Mouse (Mus musculus): Measurements from ENCODE around the gene Fgr.

GRCm38 (mm10) chr4:132981621-132982020 lies 7.7 kb downstream of the Fgr start:
- TF ChIP-seq CTCF (conservative IDR thresholded peaks at IDR 0.05; ENCODE audit: low read length), result no peak
- no peak for TF ChIP-seq NANOG (IDR thresholded peaks at IDR 0.05; ENCODE audit: borderline replicate concordance, low read length)
- no peak for TF ChIP-seq POU5F1 (IDR thresholded peaks at IDR 0.05; ENCODE audit: borderline replicate concordance, low read length)

All from E14TG2a.4 (cell line).